Mouse (Mus musculus): ENCODE results near the gene Akap2. TPM values are rescaled to one million over a fixed set of nuclear protein-coding genes. Genes with fewer than 3 reads are reported as not detected.

Akap2 gene
- polyA plus RNA-seq, 1 experiment from 2014 or later: 42.4 TPM

DNA sequence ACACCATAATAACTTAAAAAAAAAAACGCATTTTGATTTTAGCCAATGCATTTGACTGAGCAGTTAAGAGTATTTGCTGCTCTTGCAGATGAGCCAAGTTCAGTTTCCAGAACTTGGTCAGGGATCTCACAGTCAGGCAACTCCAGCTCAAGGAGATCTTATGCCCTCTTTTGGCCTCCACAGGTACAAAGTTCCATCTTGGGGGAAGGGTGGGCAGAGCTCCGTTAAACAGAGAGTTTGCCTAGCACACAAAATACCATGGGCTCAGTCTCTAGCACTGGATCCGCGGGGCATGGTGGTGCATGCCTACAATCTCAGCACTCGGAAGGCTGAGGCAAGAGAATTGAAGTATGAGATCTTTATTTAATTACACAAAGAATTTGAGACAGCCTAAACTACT lies 14.9 kb downstream of the Akap2 start:
- Histone ChIP-seq H3K27me3 (ENCODE audit: control insufficient read depth, insufficient read depth, low read length) (no peaks in the 10 kb centered on the region), H3K9me3 (replicated peaks; ENCODE audit: control insufficient read depth, low read length) (peaks cover 8% of the 10 kb centered on the region), H3K36me3 (ENCODE audit: control insufficient read depth, insufficient read depth) (peaks cover 8% of the 10 kb centered on the region), H3K4me1 (ENCODE audit: control insufficient read depth, insufficient read depth, low read length) (peaks cover 22% of the 10 kb centered on the region), H3K9ac (ENCODE audit: low read length) (no peak overlapping the region), H3K27ac (ENCODE audit: low read length) (no peak overlapping the region), H3K4me3 (ENCODE audit: low read length) (no peak overlapping the region), H3K4me2 (ENCODE audit: low read depth, low read length) (no peak overlapping the region)
- ATAC-seq (replicated peaks; ENCODE audit: extremely low read depth, insufficient read depth, low FRiP score): no peak
- WGBS: 84% methylated on average over 5 of the region's 5 CpGs

GRCm38 (mm10) chr4:57733445-57733844 lies 16.0 kb downstream of the Akap2 start:
- peaks cover 8% of the 10 kb centered on the region for H3K36me3 ChIP-seq (ENCODE audit: control insufficient read depth, insufficient read depth)
- WGBS: 50% methylated on average over 3 of the region's 3 CpGs
- H3K4me3 ChIP-seq (ENCODE audit: low read length): no peak overlapping the region
- H3K9me3 ChIP-seq (replicated peaks; ENCODE audit: control insufficient read depth, low read length): peaks cover 8% of the 10 kb centered on the region
- H3K27ac ChIP-seq (ENCODE audit: low read length): peak overlapping the region; percentile 63
- no peak overlapping the region for H3K9ac ChIP-seq (ENCODE audit: low read length)
- peak; percentile 54 for ATAC-seq (replicated peaks; ENCODE audit: extremely low read depth, insufficient read depth, low FRiP score)
- H3K27me3 ChIP-seq (ENCODE audit: control insufficient read depth, insufficient read depth, low read length): no peaks in the 10 kb centered on the region
- H3K4me1 ChIP-seq (ENCODE audit: control insufficient read depth, insufficient read depth, low read length): peaks cover 22% of the 10 kb centered on the region
- no peak overlapping the region for H3K4me2 ChIP-seq (ENCODE audit: low read depth, low read length)

DNA sequence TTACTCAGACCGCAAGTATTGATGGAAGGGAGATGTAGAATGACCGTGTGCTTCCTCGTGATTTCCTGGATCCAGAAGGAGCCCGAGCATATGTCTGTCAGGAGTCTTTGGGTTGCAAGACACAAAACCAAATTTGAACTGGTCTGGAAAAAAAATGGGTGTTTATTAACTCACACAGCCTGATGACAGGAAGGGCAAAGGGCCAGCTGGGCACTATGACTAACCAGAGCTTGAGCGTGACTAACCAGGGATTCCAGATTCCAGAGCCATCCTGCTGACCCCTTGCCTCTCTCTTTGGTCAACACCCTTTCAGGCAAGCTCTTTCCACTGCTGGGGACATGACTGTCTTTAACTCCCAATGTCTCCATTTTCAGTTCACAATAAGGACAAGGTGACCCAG lies 18.0 kb downstream of the Akap2 start:
- peaks cover 7% of the 10 kb centered on the region for H3K4me1 ChIP-seq (ENCODE audit: control insufficient read depth, insufficient read depth, low read length)

GRCm38 (mm10) chr4:57738856-57739552 lies 21.5 kb downstream of the Akap2 start:
- ATAC-seq (replicated peaks; ENCODE audit: extremely low read depth, insufficient read depth, low FRiP score): no peak
- 57% methylated on average over 8 of the region's 8 CpGs for WGBS
- H3K4me1 ChIP-seq (ENCODE audit: control insufficient read depth, insufficient read depth, low read length): peaks cover 10% of the 10 kb centered on the region

More for the DNA sequence above, 18.0 kb downstream of the Akap2 start:
- H3K27me3 ChIP-seq (ENCODE audit: control insufficient read depth, insufficient read depth, low read length): no peaks in the 10 kb centered on the region
- no peak overlapping the region for H3K4me3 ChIP-seq (ENCODE audit: low read length)
- peaks cover 8% of the 10 kb centered on the region for H3K9me3 ChIP-seq (replicated peaks; ENCODE audit: control insufficient read depth, low read length)
- H3K36me3 ChIP-seq (ENCODE audit: control insufficient read depth, insufficient read depth): peaks cover 8% of the 10 kb centered on the region
- H3K9ac ChIP-seq (ENCODE audit: low read length): no peak overlapping the region
- no peak for ATAC-seq (replicated peaks; ENCODE audit: extremely low read depth, insufficient read depth, low FRiP score)
- no peak overlapping the region for H3K4me2 ChIP-seq (ENCODE audit: low read depth, low read length)
- 76% methylated on average over 5 of the region's 5 CpGs for WGBS
- no peak overlapping the region for H3K27ac ChIP-seq (ENCODE audit: low read length)

GRCm38 (mm10) chr4:57743325-57743929 lies 26.0 kb downstream of the Akap2 start:
- no peak overlapping the region for H3K27ac ChIP-seq (ENCODE audit: low read length)
- no peaks in the 10 kb centered on the region for H3K27me3 ChIP-seq (ENCODE audit: control insufficient read depth, insufficient read depth, low read length)
- no peak overlapping the region for H3K9ac ChIP-seq (ENCODE audit: low read length)
- peaks cover 14% of the 10 kb centered on the region for H3K4me1 ChIP-seq (ENCODE audit: control insufficient read depth, insufficient read depth, low read length)
- WGBS: 60% methylated on average over 11 of the region's 11 CpGs
- peaks cover 14% of the 10 kb centered on the region for H3K36me3 ChIP-seq (ENCODE audit: control insufficient read depth, insufficient read depth)
- H3K9me3 ChIP-seq (replicated peaks; ENCODE audit: control insufficient read depth, low read length): peaks cover 5% of the 10 kb centered on the region; the same call in 1 of the 2 replicates
- H3K4me2 ChIP-seq (ENCODE audit: low read depth, low read length): no peak overlapping the region
- H3K4me3 ChIP-seq (ENCODE audit: low read length): no peak overlapping the region
- ATAC-seq (replicated peaks; ENCODE audit: extremely low read depth, insufficient read depth, low FRiP score): no peak

More at GRCm38 (mm10) chr4:57738856-57739552, 21.5 kb downstream of the Akap2 start:
- no peaks in the 10 kb centered on the region for H3K27me3 ChIP-seq (ENCODE audit: control insufficient read depth, insufficient read depth, low read length)
- no peak overlapping the region for H3K4me2 ChIP-seq (ENCODE audit: low read depth, low read length)
- H3K9ac ChIP-seq (ENCODE audit: low read length): no peak overlapping the region
- no peaks in the 10 kb centered on the region for H3K36me3 ChIP-seq (ENCODE audit: control insufficient read depth, insufficient read depth)
- H3K9me3 ChIP-seq (replicated peaks; ENCODE audit: control insufficient read depth, low read length): no peaks in the 10 kb centered on the region
- no peak overlapping the region for H3K4me3 ChIP-seq (ENCODE audit: low read length)
- no peak overlapping the region for H3K27ac ChIP-seq (ENCODE audit: low read length)

- WGBS: 50% methylated on average over 4 of the region's 4 CpGs
- no peak overlapping the region for H3K9ac ChIP-seq (ENCODE audit: low read length)
Observed at GRCm38 (mm10) chr4:57750651-57751050, 33.2 kb downstream of the Akap2 start.

DNA sequence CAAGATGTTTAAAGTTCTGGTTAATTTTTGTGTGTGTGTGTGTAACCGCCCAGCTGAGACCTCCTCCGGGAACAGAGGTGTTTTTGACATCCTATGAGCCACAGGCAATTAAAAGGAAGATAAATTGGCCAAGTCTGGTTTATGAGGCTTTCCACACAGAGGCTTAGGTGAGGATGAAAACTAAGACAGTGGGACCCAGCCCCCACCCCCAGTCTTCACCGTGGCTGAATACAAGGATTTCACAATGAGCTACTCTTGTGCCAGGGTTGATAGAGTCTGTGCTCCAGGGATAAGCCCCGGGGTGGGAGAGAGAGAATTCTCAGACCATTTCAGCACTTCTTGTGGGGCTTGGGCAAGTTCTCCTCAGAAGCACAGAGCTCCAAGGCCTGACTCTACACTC lies 33.6 kb downstream of the Akap2 start:
- Histone ChIP-seq H3K4me3 (ENCODE audit: low read length) (no peak overlapping the region), H3K27me3 (ENCODE audit: control insufficient read depth, insufficient read depth, low read length) (no peaks in the 10 kb centered on the region), H3K27ac (ENCODE audit: low read length) (no peak overlapping the region), H3K4me2 (ENCODE audit: low read depth, low read length) (no peak overlapping the region), H3K9me3 (replicated peaks; ENCODE audit: control insufficient read depth, low read length) (no peaks in the 10 kb centered on the region), H3K9ac (ENCODE audit: low read length) (no peak overlapping the region), H3K36me3 (ENCODE audit: control insufficient read depth, insufficient read depth) (peaks cover 3% of the 10 kb centered on the region), H3K4me1 (ENCODE audit: control insufficient read depth, insufficient read depth, low read length) (peaks cover 19% of the 10 kb centered on the region)
- ATAC-seq (replicated peaks; ENCODE audit: extremely low read depth, insufficient read depth, low FRiP score): no peak
- 24% methylated on average over 4 of the region's 4 CpGs for WGBS

More at GRCm38 (mm10) chr4:57750651-57751050, 33.2 kb downstream of the Akap2 start:
- Histone ChIP-seq H3K4me1 (ENCODE audit: control insufficient read depth, insufficient read depth, low read length) (peaks cover 17% of the 10 kb centered on the region), H3K4me3 (ENCODE audit: low read length) (no peak overlapping the region), H3K36me3 (ENCODE audit: control insufficient read depth, insufficient read depth) (peaks cover 7% of the 10 kb centered on the region), H3K27me3 (ENCODE audit: control insufficient read depth, insufficient read depth, low read length) (no peaks in the 10 kb centered on the region), H3K9me3 (replicated peaks; ENCODE audit: control insufficient read depth, low read length) (peaks cover under 1% of the 10 kb centered on the region; the same call in 1 of the 2 replicates), H3K27ac (ENCODE audit: low read length) (no peak overlapping the region), H3K4me2 (ENCODE audit: low read depth, low read length) (no peak overlapping the region)
- no peak for ATAC-seq (replicated peaks; ENCODE audit: extremely low read depth, insufficient read depth, low FRiP score)

GRCm38 (mm10) chr4:57751566-57751965 lies 34.1 kb downstream of the Akap2 start:
- 81% methylated on average over 11 of the region's 11 CpGs for WGBS
- Histone ChIP-seq H3K36me3 (ENCODE audit: control insufficient read depth, insufficient read depth) (no peaks in the 10 kb centered on the region), H3K9ac (ENCODE audit: low read length) (no peak overlapping the region), H3K27ac (ENCODE audit: low read length) (no peak overlapping the region), H3K4me3 (ENCODE audit: low read length) (no peak overlapping the region), H3K4me1 (ENCODE audit: control insufficient read depth, insufficient read depth, low read length) (peaks cover 19% of the 10 kb centered on the region), H3K27me3 (ENCODE audit: control insufficient read depth, insufficient read depth, low read length) (no peaks in the 10 kb centered on the region), H3K9me3 (replicated peaks; ENCODE audit: control insufficient read depth, low read length) (no peaks in the 10 kb centered on the region), H3K4me2 (ENCODE audit: low read depth, low read length) (no peak overlapping the region)
- no peak; the same call in 1 of the 2 replicates for ATAC-seq (replicated peaks; ENCODE audit: extremely low read depth, insufficient read depth, low FRiP score)

GRCm38 (mm10) chr4:57755085-57755484 lies 37.6 kb downstream of the Akap2 start:
- Histone ChIP-seq H3K4me1 (ENCODE audit: control insufficient read depth, insufficient read depth, low read length) (peaks cover 16% of the 10 kb centered on the region), H3K27me3 (ENCODE audit: control insufficient read depth, insufficient read depth, low read length) (no peaks in the 10 kb centered on the region), H3K9me3 (replicated peaks; ENCODE audit: control insufficient read depth, low read length) (no peaks in the 10 kb centered on the region), H3K4me3 (ENCODE audit: low read length) (no peak overlapping the region), H3K27ac (ENCODE audit: low read length) (peak overlapping the region; percentile 9; the same call in 1 of the 2 replicates), H3K36me3 (ENCODE audit: control insufficient read depth, insufficient read depth) (no peaks in the 10 kb centered on the region; the same call in 1 of the 2 replicates), H3K9ac (ENCODE audit: low read length) (no peak overlapping the region), H3K4me2 (ENCODE audit: low read depth, low read length) (peak overlapping the region; percentile 22)
- WGBS: 70% methylated on average over 11 of the region's 11 CpGs
- ATAC-seq (replicated peaks; ENCODE audit: extremely low read depth, insufficient read depth, low FRiP score): no peak
